Mouse (Mus musculus): Measurements from ENCODE around the gene Olfr55. TPM values are rescaled to one million over a fixed set of nuclear protein-coding genes. Genes with fewer than 3 reads are reported as not detected.

The Olfr55 gene
- polyA plus RNA-seq (2012) = not detected in 2 replicates

DNA sequence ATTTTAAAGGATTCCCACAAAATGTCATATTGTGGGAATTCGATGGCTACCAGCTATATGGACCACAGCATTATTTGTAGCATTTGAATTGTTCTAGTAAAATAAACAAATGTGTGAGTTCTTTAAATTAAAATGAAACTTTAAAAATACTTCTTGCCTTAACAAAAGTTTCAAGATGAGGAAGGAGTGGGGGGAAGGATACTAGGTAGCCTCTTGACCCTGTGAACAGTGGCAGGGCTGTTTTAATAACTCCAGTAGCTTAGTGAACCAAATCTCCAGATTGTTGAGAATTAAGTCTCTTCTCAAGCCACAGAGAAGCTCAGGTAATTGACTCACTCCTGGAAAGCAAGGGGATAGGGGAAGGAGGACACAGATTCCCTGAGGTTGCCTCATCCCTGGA, at the start of gene Olfr55:
Olfr55 (plus strand) TSS at position 301 of the 400 bp plus-strand sequence.

DNA sequence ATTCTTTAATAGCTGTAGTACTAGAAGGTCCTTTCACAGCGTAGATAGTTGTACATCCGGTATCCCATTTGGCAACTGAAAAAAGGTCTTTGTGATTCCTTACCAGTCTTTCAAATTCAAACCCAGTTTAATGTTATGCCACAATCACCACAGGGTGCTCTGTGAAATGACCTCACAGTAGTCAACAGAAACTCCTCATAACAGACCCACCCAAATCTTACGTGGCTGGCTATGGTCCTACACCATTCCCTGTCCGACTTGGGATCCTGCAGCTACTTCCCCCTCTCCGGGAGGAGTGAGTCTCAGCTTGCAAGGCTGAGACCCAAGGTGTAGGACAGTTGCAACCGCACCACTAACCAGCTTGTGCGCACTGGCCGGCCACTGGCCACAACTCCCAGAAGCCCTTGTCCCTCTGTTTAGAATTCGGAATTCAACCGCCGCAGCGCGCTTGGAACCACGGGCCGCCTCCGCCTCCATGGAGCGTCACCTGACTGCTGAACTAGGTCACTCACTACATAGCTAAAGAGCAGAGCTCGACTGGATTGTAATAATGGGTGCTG, 28.9 kb upstream of the Olfr55 start, which contains the start of gene Morc2b:
Morc2b (minus strand) TSS at position 423 of the 560 bp plus-strand sequence.

DNA sequence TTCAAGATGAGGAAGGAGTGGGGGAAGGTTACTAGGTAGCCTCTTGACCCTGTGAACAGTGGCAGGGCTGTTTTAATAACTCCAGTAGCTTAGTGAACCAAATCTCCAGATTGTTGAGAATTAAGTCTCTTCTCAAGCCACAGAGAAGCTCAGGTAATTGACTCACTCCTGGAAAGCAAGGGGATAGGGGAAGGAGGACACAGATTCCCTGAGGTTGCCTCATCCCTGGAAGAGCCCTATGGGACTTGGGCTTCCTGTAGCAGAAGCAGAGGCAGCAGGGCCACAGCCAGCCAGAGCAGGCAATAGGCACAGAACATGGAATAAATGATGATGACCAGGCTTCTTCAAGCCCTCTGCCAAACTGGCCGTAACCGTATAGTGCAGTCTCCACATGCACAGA, 22.8 kb downstream of the Olfr55 start, which contains the start of gene Olfr239:
Olfr239 (plus strand) TSS at position 301 of the 400 bp plus-strand sequence.

DNA sequence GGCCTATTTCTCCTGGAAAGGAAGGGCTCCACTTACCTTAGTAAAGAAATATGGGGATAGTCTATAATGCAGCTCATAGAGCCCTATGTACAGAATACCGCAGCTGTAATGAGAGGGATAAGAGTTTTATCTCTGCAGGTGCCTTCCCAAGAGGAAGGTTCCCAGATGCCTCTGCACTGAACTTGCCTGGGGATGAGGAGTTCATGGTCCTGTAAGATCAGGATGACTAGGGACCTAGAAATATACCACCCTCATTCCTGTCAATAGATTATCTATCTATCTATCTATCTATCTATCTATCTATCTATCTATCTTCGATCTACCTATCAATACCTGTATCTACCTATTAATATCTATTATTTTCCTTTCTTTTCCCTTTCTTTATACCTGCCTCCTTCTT, 53.3 kb downstream of the Olfr55 start, which contains the start of gene Olfr1564:
Olfr1564 (minus strand) TSS at position 101 of the 400 bp plus-strand sequence.

Other genes with a start within 250 kb of the Olfr55 start
- gene Cyp4f13, start 221.0 kb upstream of the Olfr55 start, polyA plus RNA-seq (2012) = 13.3 and 22.3 TPM in 2 replicates
- 0.79 and 1.0 TPM in 2 replicates for gene Zfp472, start 202.6 kb upstream of the Olfr55 start, polyA plus RNA-seq (2012)
- 0.13 and 0.27 TPM in 2 replicates for gene Zfp952, start 175.3 kb upstream of the Olfr55 start, polyA plus RNA-seq (2012)
- 0.05 and 0.14 TPM in 2 replicates for gene Zfp763, start 135.0 kb upstream of the Olfr55 start, polyA plus RNA-seq (2012)
- 0.01 TPM in 1 of 2 replicates, not detected in the other for gene 4921501E09Rik, start 100.4 kb upstream of the Olfr55 start, polyA plus RNA-seq (2012)
- gene Zfp563, start 79.1 kb upstream of the Olfr55 start, polyA plus RNA-seq (2012) = 0.02 TPM in 1 of 2 replicates, not detected in the other
- not detected in 2 replicates for gene Morc2b, start 28.8 kb upstream of the Olfr55 start, polyA plus RNA-seq (2012)
- gene Olfr239, start 22.9 kb downstream of the Olfr55 start, polyA plus RNA-seq (2012) = not detected in 2 replicates
- 0.02 TPM in 2 replicates for gene Olfr1564, start 53.2 kb downstream of the Olfr55 start, polyA plus RNA-seq (2012)
- 0.53 and 0.62 TPM in 2 replicates for gene Zfp955a, start 86.7 kb downstream of the Olfr55 start, polyA plus RNA-seq (2012)
- gene Olfr63, start 96.2 kb downstream of the Olfr55 start, polyA plus RNA-seq (2012) = not detected in 2 replicates
- gene Zfp955b, start 121.1 kb downstream of the Olfr55 start, polyA plus RNA-seq (2012) = 0.34 and 0.60 TPM in 2 replicates
- 0.19 and 0.39 TPM in 2 replicates for gene Zfp81, start 190.4 kb downstream of the Olfr55 start, polyA plus RNA-seq (2012)
- gene Zfp101, start 226.2 kb downstream of the Olfr55 start, polyA plus RNA-seq (2012) = 0.43 and 0.53 TPM in 2 replicates